Mouse (Mus musculus): ENCODE measurements around the gene Slc15a2. TPM values are rescaled to one million over a fixed set of nuclear protein-coding genes. Genes with fewer than 3 reads are reported as not detected.

The Slc15a2 gene
- total and polyA plus RNA-seq, 2 experiments from 2014 or later: 0.71 to 1.5 TPM

GRCm38 (mm10) chr16:36720194-36721055 is 64.3 kb downstream of the Slc15a2 start:
- Histone ChIP-seq H3K27ac (ENCODE audit: low read depth) (no peak overlapping the region), H3K36me3 (replicated peaks; ENCODE audit: control insufficient read depth, insufficient read depth, low read length) (no peaks in the 10 kb centered on the region), H3K9me3 (replicated peaks; ENCODE audit: control insufficient read depth, low read length) (no peaks in the 10 kb centered on the region), H3K27me3 (ENCODE audit: control insufficient read depth, insufficient read depth, low read length) (peaks cover 8% of the 10 kb centered on the region; the same call in 1 of the 2 replicates), H3K4me3 (ENCODE audit: low read depth, low read length) (no peak overlapping the region), H3K9ac (replicated peaks; ENCODE audit: low read depth, low read length) (no peak overlapping the region), H3K4me2 (ENCODE audit: low read depth, low read length) (no peak overlapping the region), H3K4me1 (ENCODE audit: control insufficient read depth, insufficient read depth) (no peaks in the 10 kb centered on the region)
- TF ChIP-seq CTCF (IDR thresholded peaks at IDR 0.05; ENCODE audit: low read depth) (no peak), EP300 (IDR thresholded peaks at IDR 0.05; ENCODE audit: low read depth) (no peak)
- DNase-seq (ENCODE audit: low spot score) (no peak), ATAC-seq (ENCODE audit: insufficient read depth, low read depth) (no peak)
- 63% methylated on average over 13 of the region's 13 CpGs for WGBS

GRCm38 (mm10) chr16:36718637-36719036 is 66.1 kb downstream of the Slc15a2 start:
- H3K4me2 ChIP-seq (ENCODE audit: low read depth, low read length): no peak overlapping the region
- no peak for DNase-seq (ENCODE audit: low spot score)
- no peaks in the 10 kb centered on the region for H3K4me1 ChIP-seq (ENCODE audit: control insufficient read depth, insufficient read depth)
- H3K9ac ChIP-seq (replicated peaks; ENCODE audit: low read depth, low read length): no peak overlapping the region
- H3K27me3 ChIP-seq (ENCODE audit: control insufficient read depth, insufficient read depth, low read length): peaks cover 8% of the 10 kb centered on the region; the same call in 1 of the 2 replicates
- no peaks in the 10 kb centered on the region for H3K36me3 ChIP-seq (replicated peaks; ENCODE audit: control insufficient read depth, insufficient read depth, low read length)
- no peak for ATAC-seq (ENCODE audit: insufficient read depth, low read depth)
- H3K9me3 ChIP-seq (replicated peaks; ENCODE audit: control insufficient read depth, low read length): no peaks in the 10 kb centered on the region
- H3K4me3 ChIP-seq (ENCODE audit: low read depth, low read length): no peak overlapping the region
- no peak for TF ChIP-seq EP300 (IDR thresholded peaks at IDR 0.05; ENCODE audit: low read depth)
- no peak for TF ChIP-seq CTCF (IDR thresholded peaks at IDR 0.05; ENCODE audit: low read depth)
- no peak overlapping the region for H3K27ac ChIP-seq (ENCODE audit: low read depth)

GRCm38 (mm10) chr16:36717481-36717880 is 67.3 kb downstream of the Slc15a2 start:
- Histone ChIP-seq H3K9me3 (replicated peaks; ENCODE audit: control insufficient read depth, low read length) (no peaks in the 10 kb centered on the region), H3K4me3 (ENCODE audit: low read depth, low read length) (no peak overlapping the region), H3K4me2 (ENCODE audit: low read depth, low read length) (no peak overlapping the region), H3K36me3 (replicated peaks; ENCODE audit: control insufficient read depth, insufficient read depth, low read length) (no peaks in the 10 kb centered on the region), H3K27me3 (ENCODE audit: control insufficient read depth, insufficient read depth, low read length) (peaks cover 8% of the 10 kb centered on the region; the same call in 1 of the 2 replicates), H3K27ac (ENCODE audit: low read depth) (no peak overlapping the region), H3K4me1 (ENCODE audit: control insufficient read depth, insufficient read depth) (no peaks in the 10 kb centered on the region), H3K9ac (replicated peaks; ENCODE audit: low read depth, low read length) (no peak overlapping the region)
- DNase-seq (ENCODE audit: low spot score) (no peak), ATAC-seq (ENCODE audit: insufficient read depth, low read depth) (no peak)
- WGBS: 71% methylated on average over 4 of the region's 4 CpGs
- TF ChIP-seq CTCF (IDR thresholded peaks at IDR 0.05; ENCODE audit: low read depth): no peak
- no peak for TF ChIP-seq EP300 (IDR thresholded peaks at IDR 0.05; ENCODE audit: low read depth)

GRCm38 (mm10) chr16:36711760-36712159 is 73.0 kb downstream of the Slc15a2 start:
- DNase-seq (ENCODE audit: low spot score): peak; percentile 5
- no peak for ATAC-seq (ENCODE audit: insufficient read depth, low read depth)

GRCm38 (mm10) chr16:36710794-36711193 is 74.0 kb downstream of the Slc15a2 start:
- Histone ChIP-seq H3K27me3 (ENCODE audit: control insufficient read depth, insufficient read depth, low read length) (no peaks in the 10 kb centered on the region), H3K9me3 (replicated peaks; ENCODE audit: control insufficient read depth, low read length) (no peaks in the 10 kb centered on the region), H3K9ac (replicated peaks; ENCODE audit: low read depth, low read length) (no peak overlapping the region), H3K4me3 (ENCODE audit: low read depth, low read length) (no peak overlapping the region), H3K27ac (ENCODE audit: low read depth) (no peak overlapping the region), H3K4me1 (ENCODE audit: control insufficient read depth, insufficient read depth) (no peaks in the 10 kb centered on the region), H3K4me2 (ENCODE audit: low read depth, low read length) (no peak overlapping the region), H3K36me3 (replicated peaks; ENCODE audit: control insufficient read depth, insufficient read depth, low read length) (no peaks in the 10 kb centered on the region)
- 80% methylated on average over 2 of the region's 2 CpGs for WGBS
- no peak for TF ChIP-seq EP300 (IDR thresholded peaks at IDR 0.05; ENCODE audit: low read depth)
- TF ChIP-seq CTCF (IDR thresholded peaks at IDR 0.05; ENCODE audit: low read depth): no peak
- DNase-seq (ENCODE audit: low spot score) (no peak), ATAC-seq (ENCODE audit: insufficient read depth, low read depth) (no peak)

More at GRCm38 (mm10) chr16:36711760-36712159, 73.0 kb downstream of the Slc15a2 start:
- Histone ChIP-seq H3K4me2 (ENCODE audit: low read depth, low read length) (no peak overlapping the region), H3K9me3 (replicated peaks; ENCODE audit: control insufficient read depth, low read length) (no peaks in the 10 kb centered on the region), H3K4me1 (ENCODE audit: control insufficient read depth, insufficient read depth) (no peaks in the 10 kb centered on the region), H3K4me3 (ENCODE audit: low read depth, low read length) (no peak overlapping the region), H3K9ac (replicated peaks; ENCODE audit: low read depth, low read length) (no peak overlapping the region), H3K27ac (ENCODE audit: low read depth) (no peak overlapping the region), H3K27me3 (ENCODE audit: control insufficient read depth, insufficient read depth, low read length) (no peaks in the 10 kb centered on the region), H3K36me3 (replicated peaks; ENCODE audit: control insufficient read depth, insufficient read depth, low read length) (no peaks in the 10 kb centered on the region)
- TF ChIP-seq CTCF (IDR thresholded peaks at IDR 0.05; ENCODE audit: low read depth) (no peak), EP300 (IDR thresholded peaks at IDR 0.05; ENCODE audit: low read depth) (no peak)
- 70% methylated on average over 12 of the region's 12 CpGs for WGBS

All from heart, postnatal 0 days (tissue).